Mouse (Mus musculus) liver, embryonic 14.5 days (tissue): ENCODE data around the gene Tnfsf14. TPM values are rescaled to one million over a fixed set of nuclear protein-coding genes. Genes with fewer than 3 reads are reported as not detected.

ENCODE experiments used
- ATAC-seq: fragments of 200-750 bp; cut with Nextera tagmentation; 2 replicates; pipeline ENCODE4 v1.8.0; 2017; ENCODE audit warnings: moderate number of reproducible peaks, mild to moderate bottlenecking, moderate library complexity; ENCODE audit not compliant: insufficient read depth
- DNase-seq, 3 experiments: peaks; one replicate each; pipeline ENCODE4 v3.0.0-alpha.2; 2012 to 2013; ENCODE audit warnings: low read depth in 3 of 3, low spot score in 3 of 3
- H3K27ac ChIP-seq: fragments of 300-500 bp; sonication (generic); 2 replicates; pipeline ENCODE4 v1.5.1; 2014; ENCODE audit warnings: moderate library complexity, mild to moderate bottlenecking, control low read depth, inconsistent platforms
- H3K27me3 ChIP-seq: fragments of 300-500 bp; sonication (generic); 2 replicates; pipeline ENCODE4 v1.6.1; 2014; ENCODE audit warnings: mild to moderate bottlenecking, low read length, moderate library complexity; ENCODE audit not compliant: control insufficient read depth, insufficient read depth
- H3K36me3 ChIP-seq: fragments of 300-500 bp; sonication (generic); replicated peaks from 2 replicates; pipeline ENCODE4 v1.6.1; 2014; ENCODE audit warnings: low read depth; ENCODE audit not compliant: control insufficient read depth, insufficient read depth
- H3K4me1 ChIP-seq, 2 experiments: fragments of 200-500 bp in 1 of 2; fragments of 300-500 bp in 1 of 2; sonication (generic) in 1 of 2; replicated peaks; 2 replicates each; pipeline ENCODE4 v1.6.1; 2012 to 2014; ENCODE audit warnings: antibody characterized with exemption in 1 of 2, inconsistent platforms in 1 of 2, low read length in 1 of 2; ENCODE audit not compliant: control insufficient read depth in 2 of 2, insufficient read depth in 2 of 2
- H3K4me2 ChIP-seq: fragments of 300-500 bp; sonication (generic); 2 replicates; pipeline ENCODE4 v1.6.1; 2014; ENCODE audit warnings: low read depth, mild to moderate bottlenecking, control low read depth, moderate library complexity
- H3K4me3 ChIP-seq, 2 experiments: fragments of 200-500 bp in 1 of 2; fragments of 300-500 bp in 1 of 2; sonication (generic) in 1 of 2; 2 replicates each; pipeline ENCODE4 v1.5.1; 2012 to 2014; ENCODE audit warnings: low read depth in 2 of 2, low read length in 2 of 2, mild to moderate bottlenecking in 2 of 2, control low read depth in 1 of 2, inconsistent platforms in 1 of 2, moderate library complexity in 1 of 2; ENCODE audit not compliant: insufficient read depth in 1 of 2
- H3K9ac ChIP-seq: fragments of 300-500 bp; sonication (generic); replicated peaks from 2 replicates; pipeline ENCODE4 v1.6.1; 2014; ENCODE audit warnings: mild to moderate bottlenecking, control low read depth, moderate library complexity
- H3K9me3 ChIP-seq: fragments of 300-500 bp; sonication (generic); 2 replicates; pipeline ENCODE4 v1.6.1; 2016; ENCODE audit warnings: low read length, mixed read lengths; ENCODE audit not compliant: control insufficient read depth
- CTCF ChIP-seq: IDR thresholded peaks from 2 replicates; pipeline ENCODE4 v1.5.1; 2016; ENCODE audit warnings: antibody characterized with exemption, low read depth, control low read depth
- EP300 ChIP-seq: IDR thresholded peaks from 2 replicates; pipeline ENCODE4 v1.6.1; 2016; ENCODE audit warnings: antibody characterized with exemption, low read depth
- WGBS: fragments of 180-500 bp; shearing (Covaris S2); extraction: QIAGEN DNeasy Blood & Tissue Kit; methylation state at CpG from one replicate; pipeline ENCODE4 v1.1.7; 2014; ENCODE audit not compliant: insufficient replicate concordance; 5-methylcytosine and 5-hydroxymethylcytosine counted together
- polyA plus RNA-seq, 2 experiments: library from polyadenylated mRNA; depleted of rRNA in 1 of 2; stranded (reverse) in 1 of 2; unstranded in 1 of 2; fragments of >200 nt; fragmentation: Nextera tagmentation in 1 of 2; extraction: Ambion mirVana in 1 of 2; gene quantifications; 2 replicates each; pipeline versions ENCODE4 v1.2.1 to v1.2.3; 2012 to 2014

The Tnfsf14 gene
- polyA plus RNA-seq, 2 experiments: 0.51 to 1.9 TPM

- Histone ChIP-seq H3K27ac (no peak overlapping the region; the same call in 1 of the 2 replicates), H3K9ac (no peak overlapping the region), H3K4me2 (peak overlapping the region; percentile 33), H3K9me3 (no peaks in the 10 kb centered on the region), H3K4me3 (no peak overlapping the region), H3K36me3 (peaks cover 9% of the 10 kb centered on the region), H3K4me1 (peaks cover 0 to 25% of the 10 kb centered on the region in 2 experiments), H3K27me3 (no peaks in the 10 kb centered on the region)
- DNase-seq (no peak), ATAC-seq (no peak)
- TF ChIP-seq CTCF (no peak), EP300 (no peak)
- WGBS: 64% methylated on average over 1 of the region's 1 CpGs
Observed at GRCm38 (mm10) chr17:57232200-57232599, 38.2 kb upstream of the Tnfsf14 start.

DNA sequence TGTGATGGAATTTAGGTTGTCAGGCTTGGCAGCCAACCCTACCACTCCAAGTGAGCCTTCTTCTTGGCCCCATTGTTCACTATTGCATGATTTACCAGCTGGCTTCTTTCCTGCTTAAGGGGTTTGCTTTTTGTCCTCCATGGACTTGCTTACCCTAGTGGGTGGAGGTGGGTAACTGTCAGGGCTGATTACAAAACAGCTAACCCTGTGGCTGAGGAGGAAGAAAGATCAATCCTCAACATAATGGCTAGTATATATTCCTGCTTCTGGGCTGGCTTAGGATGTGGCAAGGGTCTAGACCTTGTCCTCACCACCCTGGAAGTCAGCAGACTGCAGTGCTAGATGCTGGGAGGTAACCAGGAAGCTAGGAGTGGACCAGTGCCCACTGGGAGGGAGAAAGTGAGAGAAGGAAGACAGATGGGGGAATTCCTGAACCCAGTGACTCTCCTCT lies 37.4 kb upstream of the Tnfsf14 start:
- no peaks in the 10 kb centered on the region for H3K9me3 ChIP-seq
- DNase-seq (no peak), ATAC-seq (no peak)
- no peaks in the 10 kb centered on the region for H3K27me3 ChIP-seq
- H3K4me3 ChIP-seq: no peak overlapping the region
- H3K4me1 ChIP-seq: peaks cover 0 to 25% of the 10 kb centered on the region in 2 experiments
- H3K9ac ChIP-seq: no peak overlapping the region
- H3K36me3 ChIP-seq: peaks cover 5% of the 10 kb centered on the region
- no peak overlapping the region for H3K27ac ChIP-seq
- peak overlapping the region; percentile 24 for H3K4me2 ChIP-seq
- TF ChIP-seq EP300 (no peak), CTCF (no peak)

- Histone ChIP-seq H3K4me2 (no peak overlapping the region), H3K27ac (no peak overlapping the region)
- ATAC-seq: peak; percentile 11; the same call in 1 of the 2 replicates
Observed at GRCm38 (mm10) chr17:57230728-57231125, 36.8 kb upstream of the Tnfsf14 start.

GRCm38 (mm10) chr17:57229851-57230727 lies 36.1 kb upstream of the Tnfsf14 start:
- TF ChIP-seq CTCF (no peak), EP300 (no peak)
- WGBS: 51% methylated on average over 15 of the region's 15 CpGs
- DNase-seq (no peak), ATAC-seq (no peak)
- no peak overlapping the region for H3K4me2 ChIP-seq
- H3K9me3 ChIP-seq: no peaks in the 10 kb centered on the region
- peaks cover 0 to 25% of the 10 kb centered on the region in 2 experiments for H3K4me1 ChIP-seq
- no peaks in the 10 kb centered on the region for H3K27me3 ChIP-seq
- H3K4me3 ChIP-seq: no peak overlapping the region
- no peaks in the 10 kb centered on the region; the same call in 1 of the 2 replicates for H3K36me3 ChIP-seq
- H3K27ac ChIP-seq: no peak overlapping the region
- H3K9ac ChIP-seq: no peak overlapping the region

More at GRCm38 (mm10) chr17:57230728-57231125, 36.8 kb upstream of the Tnfsf14 start:
- no peak overlapping the region for H3K4me3 ChIP-seq
- H3K9me3 ChIP-seq: no peaks in the 10 kb centered on the region
- no peaks in the 10 kb centered on the region for H3K27me3 ChIP-seq
- H3K36me3 ChIP-seq: peaks cover 1% of the 10 kb centered on the region
- H3K9ac ChIP-seq: no peak overlapping the region
- TF ChIP-seq EP300 (no peak), CTCF (no peak)
- H3K4me1 ChIP-seq: peaks cover 0 to 25% of the 10 kb centered on the region in 2 experiments
- 26% methylated on average over 6 of the region's 6 CpGs for WGBS
- DNase-seq: no peak

DNA sequence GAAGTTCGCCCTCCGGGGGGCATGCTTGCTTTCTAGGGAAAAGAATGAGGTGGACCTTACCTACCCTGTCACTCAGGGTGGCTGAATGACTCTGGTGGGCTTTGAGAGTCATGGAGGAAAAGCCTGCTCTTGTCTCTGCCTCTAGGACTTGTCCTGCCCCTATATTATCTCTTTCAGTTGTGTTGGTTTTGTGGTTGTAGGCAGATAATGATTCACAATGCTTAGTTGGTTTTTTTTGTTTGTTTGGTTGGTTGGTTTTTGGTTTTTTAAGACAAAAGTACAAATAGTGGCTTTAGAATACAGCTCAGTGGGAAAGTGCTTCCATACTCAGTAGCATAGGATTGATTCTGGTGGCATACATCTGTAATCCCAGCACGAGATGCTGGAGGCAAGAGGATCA lies 34.9 kb upstream of the Tnfsf14 start:
- H3K4me1 ChIP-seq: peaks cover 0 to 25% of the 10 kb centered on the region in 2 experiments
- no peak overlapping the region for H3K27ac ChIP-seq
- H3K4me3 ChIP-seq: no peak overlapping the region
- no peak for DNase-seq
- H3K27me3 ChIP-seq: no peaks in the 10 kb centered on the region
- 53% methylated on average over 3 of the region's 3 CpGs for WGBS
- no peak overlapping the region for H3K9ac ChIP-seq
- H3K4me2 ChIP-seq: no peak overlapping the region
- ATAC-seq: no peak
- TF ChIP-seq EP300: no peak
- no peak for TF ChIP-seq CTCF
- no peaks in the 10 kb centered on the region for H3K36me3 ChIP-seq
- no peaks in the 10 kb centered on the region for H3K9me3 ChIP-seq
